Mouse (Mus musculus): ENCODE measurements around the gene Mtus2.

DNA sequence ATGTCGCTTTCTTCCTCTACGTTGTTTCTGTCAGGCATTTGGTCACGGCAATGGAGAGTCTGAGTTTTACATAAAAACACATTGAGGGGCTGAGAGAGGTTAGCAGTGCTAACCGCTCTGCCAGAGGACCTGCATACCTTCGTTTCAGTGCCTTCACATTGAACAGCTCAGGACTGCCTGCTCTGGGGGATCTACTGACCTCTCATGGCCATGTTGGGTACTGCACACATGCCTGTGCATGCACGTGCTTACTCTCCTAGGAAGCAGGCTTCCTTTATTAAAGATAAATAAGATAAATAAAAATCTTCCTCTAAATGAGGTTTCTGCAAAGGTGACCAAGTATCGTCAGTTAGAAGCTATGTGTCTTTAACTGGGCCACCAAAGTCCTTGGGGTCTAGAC is 336.2 kb downstream of the Mtus2 start:
- peak; percentile 66 for TF ChIP-seq CTCF (IDR thresholded peaks at IDR 0.05; ENCODE audit: borderline replicate concordance, insufficient read depth, low read depth, low read length)
- no peak for TF ChIP-seq POLR2A (IDR thresholded peaks at IDR 0.05; ENCODE audit: borderline replicate concordance, insufficient read depth, low read length)
